Mouse (Mus musculus): ENCODE measurements at regions not wholly inside any gene's neighbourhood (a gene's known extent, or its start where the extent isn't known, plus 50 kb on each side); places are given as distances from the start of the nearest gene placed in this dataset.

DNA sequence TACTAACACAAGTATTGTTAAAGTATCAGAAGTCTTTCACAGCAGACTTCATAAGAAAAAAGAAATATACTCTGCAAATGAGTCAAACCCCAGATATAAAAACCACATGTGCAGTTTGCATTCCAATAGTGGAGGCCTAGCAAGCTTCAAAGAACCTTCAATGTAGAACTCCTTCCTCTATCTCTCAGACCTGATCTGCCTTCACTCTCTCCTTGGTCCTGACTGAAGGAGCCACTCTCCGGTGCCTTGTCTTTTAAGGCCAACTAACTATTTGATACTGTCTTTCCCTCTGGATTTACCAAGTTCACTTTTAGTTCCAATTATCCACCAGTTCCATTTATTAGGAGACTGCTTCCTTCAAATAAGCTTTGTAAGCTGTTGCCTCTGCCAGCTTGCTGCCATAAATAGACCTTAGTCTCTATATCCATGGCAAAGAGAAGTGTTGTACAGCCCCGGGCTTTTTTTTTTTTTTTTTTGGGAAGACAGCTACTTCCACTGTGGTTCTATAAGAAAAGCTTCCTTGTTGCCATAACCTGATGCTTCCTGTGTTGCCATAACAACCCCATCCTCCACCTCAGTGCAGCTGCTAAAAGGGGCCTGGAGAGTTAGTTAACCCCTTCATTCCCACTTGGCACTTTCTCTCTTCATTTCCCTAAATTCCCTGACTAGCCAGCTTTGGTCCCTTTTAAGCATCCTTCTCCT, 266.5 kb upstream of the Tbl1xr1 start:
- no peak overlapping the region for H3K27ac ChIP-seq (ENCODE audit: insufficient read depth, low read length)
- DNase-seq (ENCODE audit: low read depth in 1 of 2, low spot score in 2 of 2), result no peak
- 46% methylated on average over 2 of the region's 2 CpGs for WGBS
- no peak for TF ChIP-seq CTCF (IDR thresholded peaks at IDR 0.05; ENCODE audit: extremely low read depth, insufficient read depth, insufficient read length, insufficient replicate concordance)
- TF ChIP-seq POLR2A (IDR thresholded peaks at IDR 0.05; ENCODE audit: low read depth, low read length), result no peak
- H3K4me3 ChIP-seq (ENCODE audit: extremely low read depth, insufficient read depth, insufficient read length), result no peak overlapping the region
- H3K4me1 ChIP-seq (ENCODE audit: control insufficient read depth, insufficient read depth, insufficient read length), result peaks cover 3% of the 10 kb centered on the region; the same call in 1 of the 2 replicates
- H3K36me3 ChIP-seq (ENCODE audit: control insufficient read depth, insufficient read depth, low read length), result no peaks in the 10 kb centered on the region
- H3K27me3 ChIP-seq (ENCODE audit: control insufficient read depth, insufficient read depth, low read length), result no peaks in the 10 kb centered on the region

GRCm38 (mm10) chr3:21813401-21813800, 263.1 kb upstream of the Tbl1xr1 start:
- no peaks in the 10 kb centered on the region for H3K27me3 ChIP-seq (ENCODE audit: control insufficient read depth, insufficient read depth, low read length)
- no peak overlapping the region for H3K4me3 ChIP-seq (ENCODE audit: extremely low read depth, insufficient read depth, insufficient read length)
- 76% methylated on average over 1 of the region's 1 CpGs for WGBS
- H3K4me1 ChIP-seq (ENCODE audit: control insufficient read depth, insufficient read depth, insufficient read length), result no peaks in the 10 kb centered on the region
- no peaks in the 10 kb centered on the region for H3K36me3 ChIP-seq (ENCODE audit: control insufficient read depth, insufficient read depth, low read length)
- H3K27ac ChIP-seq (ENCODE audit: insufficient read depth, low read length), result no peak overlapping the region
- TF ChIP-seq CTCF (IDR thresholded peaks at IDR 0.05; ENCODE audit: extremely low read depth, insufficient read depth, insufficient read length, insufficient replicate concordance), result no peak
- TF ChIP-seq POLR2A (IDR thresholded peaks at IDR 0.05; ENCODE audit: low read depth, low read length), result no peak
- DNase-seq (ENCODE audit: low read depth in 1 of 2, low spot score in 2 of 2), result no peak

DNA sequence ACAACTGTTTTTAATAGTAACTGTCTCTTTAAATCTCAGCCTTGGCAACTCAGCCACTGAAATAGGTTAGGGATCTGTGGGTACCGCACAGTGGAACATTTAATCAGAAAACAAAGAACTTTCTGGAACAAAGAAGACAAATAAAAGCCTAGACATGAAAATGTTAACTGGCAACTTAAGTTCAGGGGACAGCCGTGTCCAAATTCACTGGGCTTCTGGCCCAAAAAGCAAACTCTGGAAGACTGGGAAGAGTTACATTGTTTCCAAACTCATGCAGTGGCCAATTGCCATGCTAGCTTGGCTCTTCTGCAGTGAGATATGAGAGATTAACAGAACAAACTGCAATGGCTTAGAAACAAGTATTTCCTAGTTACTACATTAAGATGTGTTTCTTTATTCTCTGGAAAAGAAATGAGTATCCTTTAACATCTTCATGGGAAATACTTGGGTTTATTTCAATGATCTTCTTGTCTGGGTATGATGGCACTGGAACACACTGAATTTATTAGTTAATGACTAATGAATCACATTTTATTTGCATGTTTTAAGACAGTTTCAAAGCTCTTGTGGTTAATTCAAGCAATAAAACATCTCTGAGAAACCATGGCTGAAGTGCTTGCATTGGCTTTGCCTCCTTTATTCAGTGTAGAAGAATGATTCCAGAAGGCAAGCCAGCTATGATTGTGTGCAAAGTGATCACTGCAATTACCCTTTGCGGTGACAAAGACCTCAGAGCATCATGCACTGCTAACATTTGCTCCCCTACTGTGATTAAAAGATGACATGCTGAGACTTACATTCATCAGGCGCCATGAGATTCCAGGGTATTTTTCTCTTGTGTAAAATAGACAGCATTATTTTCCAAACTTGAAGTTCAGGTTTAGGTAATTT, 259.2 kb upstream of the Tbl1xr1 start:
- no peak overlapping the region for H3K27ac ChIP-seq (ENCODE audit: insufficient read depth, low read length)
- H3K36me3 ChIP-seq (ENCODE audit: control insufficient read depth, insufficient read depth, low read length), result no peaks in the 10 kb centered on the region
- no peaks in the 10 kb centered on the region for H3K4me1 ChIP-seq (ENCODE audit: control insufficient read depth, insufficient read depth, insufficient read length)
- H3K4me3 ChIP-seq (ENCODE audit: extremely low read depth, insufficient read depth, insufficient read length), result no peak overlapping the region
- DNase-seq (ENCODE audit: low read depth in 1 of 2, low spot score in 2 of 2), result no peak
- no peak for TF ChIP-seq POLR2A (IDR thresholded peaks at IDR 0.05; ENCODE audit: low read depth, low read length)
- TF ChIP-seq CTCF (IDR thresholded peaks at IDR 0.05; ENCODE audit: extremely low read depth, insufficient read depth, insufficient read length, insufficient replicate concordance), result no peak
- 91% methylated on average over 4 of the region's 4 CpGs for WGBS
- H3K27me3 ChIP-seq (ENCODE audit: control insufficient read depth, insufficient read depth, low read length), result no peaks in the 10 kb centered on the region

DNA sequence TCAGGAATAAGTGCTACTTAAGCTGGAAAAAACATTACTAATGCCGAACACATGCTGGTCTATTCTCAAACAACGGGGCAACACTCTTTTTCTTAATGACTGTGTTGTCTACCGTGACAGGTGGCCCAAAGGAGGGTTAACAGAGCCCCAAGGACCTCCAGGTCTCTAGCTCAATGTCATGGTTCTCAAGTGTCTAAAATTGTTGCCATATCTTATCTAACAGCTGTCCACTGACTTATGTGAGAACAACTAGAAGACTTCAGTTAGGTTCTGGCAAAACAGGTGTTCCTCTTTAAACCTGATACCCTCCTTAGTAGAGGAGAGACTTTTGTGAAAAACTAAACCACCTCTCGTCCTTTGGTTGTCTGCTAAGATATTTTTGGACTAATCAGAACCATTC, 257.4 kb upstream of the Tbl1xr1 start:
- H3K4me1 ChIP-seq (ENCODE audit: control insufficient read depth, insufficient read depth, insufficient read length), result no peaks in the 10 kb centered on the region

DNA sequence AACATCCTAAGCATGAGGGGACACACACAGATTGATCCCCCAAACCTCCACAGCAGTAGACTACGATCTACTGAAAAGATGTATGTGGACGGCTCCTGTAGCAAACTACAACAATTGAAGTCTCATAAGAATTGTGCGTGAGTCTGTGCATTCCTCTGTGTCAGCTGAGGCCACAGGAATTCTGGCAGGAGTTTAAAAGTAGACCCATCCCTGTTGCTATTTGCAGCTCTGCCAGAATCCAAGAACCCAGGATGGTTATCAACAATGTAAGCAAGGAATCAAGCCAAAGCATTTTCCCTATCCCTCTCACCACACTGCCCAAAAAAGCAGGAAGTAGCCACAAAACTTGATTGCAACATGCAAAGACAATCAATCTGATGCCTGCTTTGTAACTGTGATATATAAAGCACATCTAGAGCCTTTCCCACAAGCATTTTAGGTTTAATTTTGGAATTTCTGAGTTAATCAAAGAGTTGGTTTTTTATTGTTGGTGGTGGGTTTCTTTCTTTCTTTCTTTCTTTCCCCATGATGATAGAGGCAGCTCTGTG, 256.3 kb upstream of the Tbl1xr1 start:
- no peak for DNase-seq (ENCODE audit: low read depth in 1 of 2, low spot score in 2 of 2)
- WGBS, result 89% methylated on average over 3 of the region's 3 CpGs
- H3K36me3 ChIP-seq (ENCODE audit: control insufficient read depth, insufficient read depth, low read length), result no peaks in the 10 kb centered on the region
- TF ChIP-seq POLR2A (IDR thresholded peaks at IDR 0.05; ENCODE audit: low read depth, low read length) (no peak), CTCF (IDR thresholded peaks at IDR 0.05; ENCODE audit: extremely low read depth, insufficient read depth, insufficient read length, insufficient replicate concordance) (no peak)
- no peak overlapping the region for H3K27ac ChIP-seq (ENCODE audit: insufficient read depth, low read length)
- H3K4me3 ChIP-seq (ENCODE audit: extremely low read depth, insufficient read depth, insufficient read length), result no peak overlapping the region
- H3K27me3 ChIP-seq (ENCODE audit: control insufficient read depth, insufficient read depth, low read length), result no peaks in the 10 kb centered on the region
- H3K4me1 ChIP-seq (ENCODE audit: control insufficient read depth, insufficient read depth, insufficient read length), result no peaks in the 10 kb centered on the region

More for the DNA sequence above, 257.4 kb upstream of the Tbl1xr1 start:
- no peak for TF ChIP-seq CTCF (IDR thresholded peaks at IDR 0.05; ENCODE audit: extremely low read depth, insufficient read depth, insufficient read length, insufficient replicate concordance)
- TF ChIP-seq POLR2A (IDR thresholded peaks at IDR 0.05; ENCODE audit: low read depth, low read length), result no peak
- no peak for DNase-seq (ENCODE audit: low read depth in 1 of 2, low spot score in 2 of 2)
- Histone ChIP-seq H3K4me3 (ENCODE audit: extremely low read depth, insufficient read depth, insufficient read length) (no peak overlapping the region), H3K27ac (ENCODE audit: insufficient read depth, low read length) (no peak overlapping the region), H3K27me3 (ENCODE audit: control insufficient read depth, insufficient read depth, low read length) (no peaks in the 10 kb centered on the region), H3K36me3 (ENCODE audit: control insufficient read depth, insufficient read depth, low read length) (no peaks in the 10 kb centered on the region)
- WGBS, result 75% methylated on average over 4 of the region's 4 CpGs

- no peaks in the 10 kb centered on the region for H3K27me3 ChIP-seq (ENCODE audit: control insufficient read depth, insufficient read depth, low read length)
- no peaks in the 10 kb centered on the region for H3K4me1 ChIP-seq (ENCODE audit: control insufficient read depth, insufficient read depth, insufficient read length)
- no peak for DNase-seq (ENCODE audit: low read depth in 1 of 2, low spot score in 2 of 2)
- no peak overlapping the region for H3K4me3 ChIP-seq (ENCODE audit: extremely low read depth, insufficient read depth, insufficient read length)
- no peak overlapping the region for H3K27ac ChIP-seq (ENCODE audit: insufficient read depth, low read length)
- H3K36me3 ChIP-seq (ENCODE audit: control insufficient read depth, insufficient read depth, low read length), result no peaks in the 10 kb centered on the region
- TF ChIP-seq POLR2A (IDR thresholded peaks at IDR 0.05; ENCODE audit: low read depth, low read length), result no peak
- TF ChIP-seq CTCF (IDR thresholded peaks at IDR 0.05; ENCODE audit: extremely low read depth, insufficient read depth, insufficient read length, insufficient replicate concordance), result no peak
- WGBS, result 73% methylated on average over 4 of the region's 4 CpGs
Measured at GRCm38 (mm10) chr3:21822675-21823074, 253.8 kb upstream of the Tbl1xr1 start.

Data from spleen, adult 2 months (tissue).